ENCODE assay signal across 8 mouse cellular contexts in genomic region chr6:100438511-100438991, GRCm38 (mm10).
DNase-seq lines count a peak whose midpoint lies in the region; ATAC-seq lines count a peak whose summit lies in the region.

No protein-coding gene starts in this region.

- H3K9ac ChIP-seq in forebrain, embryonic 11.5 days (ENCODE audit: low read length): peak overlapping the region; percentile 20; the same call in 1 of the 2 replicates
- H3K9ac ChIP-seq in liver, embryonic 16.5 days (ENCODE audit: low read depth, low read length): no peak overlapping the region
- peak overlapping the region; percentile 45 for H3K9ac ChIP-seq in neural tube, embryonic 15.5 days (replicated peaks)

- DNase-seq in CD4-positive helper T cell, adult 2 months (ENCODE audit: low read depth, low spot score): peak; percentile 85
- peak; percentile 58 for DNase-seq in MN1 (ENCODE audit: low spot score)
- DNase-seq in forebrain, embryonic 11.5 days (ENCODE audit: low spot score): no peak
- DNase-seq in kidney, postnatal 4 days: peak; percentile 52 to 69
- DNase-seq in thymus, postnatal 4 days: peak; percentile 80
- no peak for DNase-seq in c-Kit-positive CD71-positive TER-119-positive erythroid progenitor cells, embryonic 14.5 days (ENCODE audit: low spot score)

- H3K36me3 ChIP-seq in forebrain, embryonic 11.5 days (ENCODE audit: control insufficient read depth, insufficient read depth, low read length): no peaks in the 10 kb centered on the region
- no peaks in the 10 kb centered on the region for H3K36me3 ChIP-seq in liver, embryonic 16.5 days (ENCODE audit: control insufficient read depth, insufficient read depth)
- no peaks in the 10 kb centered on the region for H3K36me3 ChIP-seq in neural tube, embryonic 15.5 days

- peaks cover 10% of the 10 kb centered on the region for H3K4me1 ChIP-seq in forebrain, embryonic 11.5 days (replicated peaks; ENCODE audit: control insufficient read depth, insufficient read depth, low read length)
- peaks cover 4% of the 10 kb centered on the region; the same call in 1 of the 2 replicates for H3K4me1 ChIP-seq in liver, embryonic 16.5 days (ENCODE audit: control insufficient read depth, low read depth, low read length)
- H3K4me1 ChIP-seq in neural tube, embryonic 15.5 days: peaks cover 20% of the 10 kb centered on the region

- peak; percentile 68 for ATAC-seq in forebrain, embryonic 11.5 days (replicated peaks; ENCODE audit: low FRiP score)
- ATAC-seq in liver, embryonic 16.5 days (ENCODE audit: low read depth): no peak
- peak; percentile 79 for ATAC-seq in neural tube, embryonic 15.5 days (ENCODE audit: low FRiP score)

- peak overlapping the region; percentile 45 for H3K4me2 ChIP-seq in forebrain, embryonic 11.5 days (ENCODE audit: low read depth, low read length, severe bottlenecking)
- peak overlapping the region; percentile 35 for H3K4me2 ChIP-seq in liver, embryonic 16.5 days (ENCODE audit: low read depth, low read length)
- H3K4me2 ChIP-seq in neural tube, embryonic 15.5 days: peak overlapping the region; percentile 62

- no peaks in the 10 kb centered on the region; the same call in 1 of the 2 replicates for H3K9me3 ChIP-seq in forebrain, embryonic 11.5 days (ENCODE audit: control insufficient read depth, low read length)
- no peaks in the 10 kb centered on the region for H3K9me3 ChIP-seq in liver, embryonic 16.5 days (replicated peaks; ENCODE audit: control insufficient read depth, low read length)
- H3K9me3 ChIP-seq in neural tube, embryonic 15.5 days (replicated peaks): no peaks in the 10 kb centered on the region

- peak overlapping the region; percentile 12 for H3K4me3 ChIP-seq in forebrain, embryonic 11.5 days (ENCODE audit: low read depth, low read length)
- H3K4me3 ChIP-seq in liver, embryonic 16.5 days (ENCODE audit: low read depth, low read length): 0 out of 2 replicates have a peak overlapping the region, but pooled peaks have one; percentile 12
- H3K4me3 ChIP-seq in neural tube, embryonic 15.5 days (replicated peaks): peak overlapping the region; percentile 32

- H3K27ac ChIP-seq in forebrain, embryonic 11.5 days (ENCODE audit: low read depth, low read length): no peak overlapping the region
- H3K27ac ChIP-seq in liver, embryonic 16.5 days (ENCODE audit: low read length): no peak overlapping the region
- H3K27ac ChIP-seq in neural tube, embryonic 15.5 days (replicated peaks): peak overlapping the region; percentile 33; the same call in 1 of the 2 replicates

- WGBS in forebrain, embryonic 11.5 days: 0% methylated on average over 13 of the region's 13 CpGs
- 1% methylated on average over 13 of the region's 13 CpGs for WGBS in liver, embryonic 16.5 days (ENCODE audit: insufficient replicate concordance)
- 2% methylated on average over 13 of the region's 13 CpGs for WGBS in neural tube, embryonic 15.5 days

- H3K27me3 ChIP-seq in forebrain, embryonic 11.5 days (ENCODE audit: control insufficient read depth, insufficient read depth, low read length): peaks cover 21% of the 10 kb centered on the region
- H3K27me3 ChIP-seq in liver, embryonic 16.5 days (ENCODE audit: control insufficient read depth, insufficient read depth, low read depth, low read length): no peaks in the 10 kb centered on the region
- H3K27me3 ChIP-seq in neural tube, embryonic 15.5 days (replicated peaks): peaks cover 19% of the 10 kb centered on the region; the same call in 1 of the 2 replicates

Comparison
In these comparisons a context has a peak if more than half of its experiments do, and no peak if none do; other contexts are left out.
1. DNase-seq: peak in CD4-positive helper T cell, adult 2 months (single experiment), MN1 (single experiment), kidney, postnatal 4 days (2 of 2) and thymus, postnatal 4 days (single experiment); none in forebrain, embryonic 11.5 days (single experiment) and c-Kit-positive CD71-positive TER-119-positive erythroid progenitor cells, embryonic 14.5 days (single experiment).
2. Peak in every context shown above with its lines, with median percentiles within 50 percentile points of each other: H3K4me2 ChIP-seq and H3K4me3 ChIP-seq.